Mouse (Mus musculus): ENCODE data around the gene Slc7a7.

Slc7a7 gene

GRCm38 (mm10) chr14:54412629-54413170, 4.9 kb downstream of the Slc7a7 start:
- peak; percentile 87 for ATAC-seq (ENCODE audit: low TSS enrichment)

DNA sequence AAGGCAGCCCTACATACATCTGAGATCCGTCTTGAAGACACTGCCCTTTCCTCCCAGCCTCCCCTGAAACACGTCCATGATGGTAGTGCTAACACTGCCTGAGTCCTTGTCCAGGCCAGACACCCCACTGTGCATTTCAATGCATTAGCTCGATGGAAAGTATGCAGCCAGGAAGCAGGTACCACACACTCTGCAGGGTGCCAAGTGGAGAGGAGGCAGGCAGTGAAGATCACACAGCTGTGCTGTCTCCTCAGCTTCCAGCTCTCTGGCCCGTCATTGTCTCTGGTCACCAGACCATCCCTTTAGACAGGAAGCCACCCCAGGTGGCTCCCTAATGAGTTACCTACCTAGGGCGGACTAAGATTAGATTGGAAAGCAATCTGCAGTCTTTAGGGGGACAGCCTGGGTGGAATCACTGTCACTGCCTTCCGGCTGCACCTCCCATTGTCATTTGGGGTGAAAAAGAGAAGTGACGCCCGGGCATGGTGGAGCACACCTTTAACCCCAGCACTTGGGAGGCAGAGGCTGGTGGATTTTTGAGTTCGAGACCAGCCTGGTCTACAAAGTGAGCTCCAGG, 5.5 kb downstream of the Slc7a7 start:
- ATAC-seq (ENCODE audit: low TSS enrichment), result no peak

DNA sequence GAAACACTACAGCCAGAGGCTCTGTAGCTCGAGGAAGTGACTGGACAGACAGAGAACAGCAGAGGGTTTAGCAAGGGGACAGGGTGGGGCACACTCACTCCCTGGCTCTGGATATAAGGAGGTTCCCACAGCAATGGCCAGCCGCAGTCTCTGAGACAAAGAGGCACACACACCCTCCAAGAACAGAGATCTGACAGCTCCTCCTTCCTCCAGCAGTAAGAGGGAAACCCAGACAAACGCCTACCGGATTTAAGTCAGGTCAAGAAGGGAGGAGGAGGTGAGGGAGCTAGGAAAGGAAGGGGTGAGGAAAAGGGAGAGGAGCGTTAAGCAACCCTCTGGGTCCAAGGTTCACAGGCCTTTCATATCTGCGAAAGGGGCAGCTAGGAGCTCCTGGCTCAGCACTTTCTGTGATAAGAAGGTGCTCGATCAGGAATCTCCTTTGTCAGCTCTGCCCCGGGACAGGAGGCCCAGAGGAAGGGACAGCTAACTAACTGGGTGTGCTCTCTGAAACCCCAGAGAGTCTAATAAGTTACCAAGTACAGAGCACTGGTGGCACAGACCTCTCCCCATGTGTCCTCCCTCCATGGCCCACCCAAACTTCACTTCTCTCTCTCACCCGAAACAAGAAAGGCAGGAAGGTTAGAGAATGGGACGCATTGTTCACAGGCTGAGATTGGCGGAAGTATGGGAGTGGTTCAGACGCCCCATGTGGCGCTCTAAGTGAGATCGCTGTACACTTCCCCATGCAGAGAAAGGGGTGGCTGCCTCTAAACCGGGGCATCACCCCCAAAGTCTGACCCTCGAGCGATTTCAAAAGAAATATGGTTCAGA, 7.4 kb downstream of the Slc7a7 start:
- ATAC-seq (ENCODE audit: low TSS enrichment), result no peak

- no peak for ATAC-seq (ENCODE audit: low TSS enrichment)
Observed at GRCm38 (mm10) chr14:54409057-54409645, 8.4 kb downstream of the Slc7a7 start.

DNA sequence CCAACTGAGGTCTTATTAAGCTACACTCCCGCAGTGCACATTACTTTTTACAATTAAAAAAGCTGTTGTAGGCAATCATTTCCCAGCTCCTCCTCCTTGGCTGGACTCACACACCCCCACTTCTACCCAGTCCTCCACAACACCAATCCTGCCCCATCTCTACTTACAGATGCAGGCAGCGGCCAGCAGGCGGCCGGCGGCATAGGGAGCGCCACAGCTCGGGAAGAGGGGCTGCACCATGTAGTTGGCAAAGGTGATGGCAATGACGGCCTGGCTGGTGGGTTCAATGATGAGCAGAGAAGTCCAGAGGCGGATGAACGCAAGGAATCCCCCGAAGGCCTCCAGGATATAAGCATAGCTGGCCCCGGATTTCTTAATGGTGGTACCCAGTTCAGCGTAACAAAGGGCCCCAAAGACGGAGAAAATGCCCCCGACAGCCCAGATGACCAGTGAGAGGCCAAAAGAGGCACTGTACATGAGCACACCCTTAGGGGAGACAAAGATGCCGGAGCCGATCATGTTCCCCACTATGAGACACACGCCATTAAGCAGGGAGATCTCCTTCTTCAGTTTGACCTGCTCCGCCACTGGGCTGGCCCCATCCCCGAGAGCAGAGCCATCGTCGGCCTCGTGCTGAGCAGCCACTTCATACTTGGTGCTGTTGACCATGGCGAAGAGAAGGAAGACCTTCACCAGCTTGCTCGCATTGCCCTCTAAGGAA, 9.1 kb downstream of the Slc7a7 start:
- ATAC-seq (ENCODE audit: low TSS enrichment), result no peak

DNA sequence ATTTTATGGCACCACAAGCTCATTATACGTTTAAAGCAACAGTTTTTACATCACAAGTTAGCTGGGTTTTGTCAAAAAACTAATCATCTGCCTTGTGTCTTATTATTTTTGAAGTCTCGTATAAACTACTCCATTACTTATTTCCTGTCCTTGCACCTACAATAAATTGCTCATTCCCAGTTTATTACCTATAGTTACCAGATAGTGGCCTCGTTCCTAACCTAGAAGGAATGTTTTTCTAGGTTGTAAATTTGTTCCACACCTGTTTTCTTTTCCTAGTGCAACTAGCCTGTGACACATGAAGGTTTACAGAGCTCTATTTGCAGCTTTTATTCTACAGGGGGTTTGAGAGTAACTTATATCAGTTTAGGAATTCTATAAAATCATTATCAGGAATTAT, 15.9 kb downstream of the Slc7a7 start:
- ATAC-seq (ENCODE audit: low TSS enrichment), result no peak

DNA sequence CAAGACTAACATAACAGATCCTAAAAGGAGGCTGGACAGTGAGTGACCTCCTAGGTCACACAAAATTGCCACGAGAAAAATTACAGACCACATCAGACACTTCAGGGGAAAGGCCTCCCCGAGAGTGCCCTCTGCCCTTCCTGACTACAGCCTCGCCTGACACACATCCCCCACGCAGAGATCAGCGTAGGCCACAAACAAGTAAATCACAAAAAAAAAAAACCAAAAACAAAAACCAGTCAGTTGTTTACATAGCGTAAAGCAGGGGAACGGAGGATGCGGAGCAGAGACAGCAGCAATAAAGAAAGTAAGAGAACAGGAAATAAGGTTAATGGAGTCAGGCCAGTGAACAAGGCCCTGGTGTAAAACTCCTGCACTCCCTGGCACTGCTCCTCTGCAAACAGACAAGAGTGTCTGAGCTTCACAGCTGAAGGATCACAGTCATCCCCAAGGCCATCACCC, 18.6 kb downstream of the Slc7a7 start:
- no peak for ATAC-seq (ENCODE audit: low TSS enrichment)

DNA sequence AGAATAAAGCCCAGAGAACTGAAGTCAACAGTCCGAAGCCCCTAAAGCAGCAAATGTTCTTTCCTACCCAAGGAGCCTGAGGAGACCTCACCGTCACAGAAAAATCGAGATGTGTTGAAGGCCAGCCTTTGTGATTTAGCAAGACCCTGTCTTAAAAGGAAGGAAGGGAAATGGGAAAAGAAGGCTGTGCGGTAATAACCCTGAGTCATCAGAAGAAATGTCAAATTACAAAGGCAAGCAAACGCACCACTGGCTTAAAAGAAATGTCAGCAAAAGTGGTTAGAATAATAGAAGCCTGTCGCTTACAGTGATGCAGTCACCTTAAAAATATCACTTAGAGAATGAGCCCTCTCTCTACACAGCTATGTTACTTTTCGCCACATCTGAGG, 19.1 kb downstream of the Slc7a7 start:
- ATAC-seq (ENCODE audit: low TSS enrichment), result no peak

DNA sequence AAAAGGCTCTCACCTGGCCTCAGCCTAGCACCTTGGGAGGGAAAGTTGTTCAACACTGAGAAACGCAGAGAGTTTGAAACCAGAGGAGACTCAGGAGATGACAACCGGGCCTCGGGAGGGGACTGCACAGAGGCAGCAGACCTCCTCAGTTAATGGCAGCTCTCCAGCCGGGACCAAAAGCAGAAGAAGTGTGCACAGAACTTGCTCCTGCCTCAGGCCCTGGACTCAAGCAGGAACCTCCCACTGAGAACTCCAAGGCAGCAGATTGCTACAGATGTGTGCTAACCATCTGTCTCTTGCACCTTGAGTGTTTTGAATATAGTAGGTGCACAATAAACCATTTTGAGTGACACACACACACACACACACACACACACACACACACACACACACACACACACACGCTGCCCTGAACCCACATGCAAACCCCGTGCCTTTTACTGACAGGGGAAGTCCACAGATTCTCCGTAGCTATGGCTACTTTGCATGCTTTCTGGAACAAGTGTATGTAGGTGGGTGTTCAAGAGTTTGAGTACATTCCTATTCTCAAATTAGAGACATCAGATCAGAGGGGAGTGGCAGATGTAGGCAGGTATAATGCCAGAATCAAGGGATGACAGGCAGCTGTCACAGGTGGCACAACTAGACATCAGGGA, 19.6 kb downstream of the Slc7a7 start:
- ATAC-seq (ENCODE audit: low TSS enrichment), result no peak

GRCm38 (mm10) chr14:54396685-54397084, 20.9 kb downstream of the Slc7a7 start:
- no peak for ATAC-seq (ENCODE audit: low TSS enrichment)

DNA sequence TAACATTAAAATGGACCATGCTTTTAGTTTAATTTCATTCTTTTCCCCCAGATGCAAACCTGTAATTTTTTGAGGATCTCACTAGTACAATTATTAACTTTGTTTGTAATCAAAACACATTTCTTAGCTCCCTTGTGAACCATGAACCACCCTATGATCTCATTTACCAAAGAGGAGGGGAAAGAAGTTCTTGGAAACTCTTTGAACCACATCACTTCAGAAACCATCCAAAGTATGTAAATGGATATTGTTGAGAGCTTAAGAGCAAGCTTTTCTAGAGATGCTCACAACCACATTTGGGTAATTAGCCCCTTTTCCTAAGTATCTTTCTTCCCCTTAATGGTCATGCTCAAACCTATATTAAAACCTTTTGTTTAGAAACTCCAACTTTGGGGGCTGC, 23.3 kb downstream of the Slc7a7 start:
- no peak for ATAC-seq (ENCODE audit: low TSS enrichment)

DNA sequence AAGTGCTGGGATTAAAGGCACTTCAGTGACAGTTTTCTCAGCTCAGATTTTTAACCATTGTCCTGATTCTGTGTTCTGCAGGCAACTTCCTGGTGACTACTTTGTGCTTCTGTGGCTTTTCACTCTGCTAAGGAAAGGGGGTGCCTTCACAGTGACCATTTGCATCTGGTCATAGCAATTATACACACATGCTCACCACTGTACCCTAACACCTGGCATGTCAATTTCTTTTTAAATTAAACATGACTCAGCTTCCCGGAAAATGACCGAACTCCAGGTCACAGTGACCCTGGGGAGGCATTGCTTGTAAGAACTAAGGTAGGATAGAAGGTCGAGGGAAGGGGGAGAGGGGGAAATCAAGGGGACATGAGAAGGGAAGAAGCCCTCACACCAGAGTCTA, 23.8 kb downstream of the Slc7a7 start:
- no peak for ATAC-seq (ENCODE audit: low TSS enrichment)

DNA sequence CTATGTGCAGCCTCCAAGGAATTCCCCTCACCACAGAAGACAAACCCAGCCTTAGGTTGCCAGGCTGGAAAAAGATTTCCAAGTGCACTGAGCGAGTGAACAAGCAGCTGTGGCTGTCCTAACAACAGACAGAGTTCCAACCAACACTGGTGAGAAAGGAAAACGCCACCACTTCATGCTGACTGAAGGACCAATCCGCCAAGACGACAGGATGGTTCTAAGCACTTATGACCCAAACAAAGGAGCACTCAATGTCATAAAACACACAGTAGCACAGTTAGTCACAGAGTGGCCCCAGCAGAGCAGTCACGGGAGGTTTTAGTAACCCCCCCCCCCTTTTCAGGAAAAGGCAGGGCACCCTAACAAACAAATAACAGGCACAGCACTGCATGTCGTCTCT, 26.7 kb downstream of the Slc7a7 start:
- no peak for ATAC-seq (ENCODE audit: low TSS enrichment)

GRCm38 (mm10) chr14:54387546-54387945, 30.0 kb downstream of the Slc7a7 start:
- no peak for ATAC-seq (ENCODE audit: low TSS enrichment)

DNA sequence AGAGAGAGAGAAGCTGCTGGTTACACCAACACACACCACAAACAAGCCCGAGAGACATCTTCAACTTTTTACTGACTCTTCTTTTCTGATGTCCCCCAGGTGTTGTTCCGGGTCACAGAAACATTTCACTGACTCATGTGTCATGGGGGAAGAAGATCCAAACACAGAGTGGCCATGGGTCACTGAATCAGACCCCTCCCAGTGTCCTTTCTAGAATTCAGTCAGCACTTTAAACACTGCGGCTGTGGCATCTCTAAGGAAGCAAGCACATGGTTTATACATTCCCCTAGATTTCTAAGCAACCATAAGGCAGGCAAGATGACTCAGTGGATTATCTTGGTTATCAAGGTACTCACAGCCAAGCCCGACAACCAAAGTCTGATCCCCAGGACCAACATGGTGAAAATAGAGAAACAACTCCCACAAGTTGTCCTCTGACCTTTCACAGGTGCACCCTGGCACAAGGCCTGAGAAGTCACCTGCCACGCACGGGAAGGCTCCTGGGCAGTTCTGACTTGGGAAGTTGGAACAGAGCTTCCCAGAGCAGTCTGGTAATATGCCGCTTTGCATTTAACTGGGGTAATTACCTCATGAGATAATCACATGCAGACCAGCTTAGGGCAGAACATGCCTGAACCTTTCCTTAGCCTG, 31.5 kb downstream of the Slc7a7 start:
- no peak for ATAC-seq (ENCODE audit: low TSS enrichment)

DNA sequence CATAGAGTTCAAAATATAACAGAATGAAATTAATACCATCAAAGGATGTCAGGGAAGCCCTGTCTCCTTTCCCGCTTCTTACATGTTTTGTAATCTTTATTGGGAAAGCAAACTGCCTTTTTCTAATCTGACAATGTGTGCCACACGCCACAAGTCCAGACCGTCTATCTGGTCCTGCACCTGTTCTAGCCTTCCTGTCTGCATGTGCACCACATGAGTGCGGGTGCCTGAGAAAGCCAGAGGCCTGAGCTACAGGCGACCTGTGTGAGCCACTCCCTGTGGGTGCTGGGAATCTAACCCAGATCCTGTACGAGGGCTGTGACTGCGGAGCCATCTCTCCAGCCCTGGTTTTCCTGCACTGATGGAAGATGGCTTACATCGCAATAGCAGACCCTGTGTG, 33.2 kb downstream of the Slc7a7 start:
- ATAC-seq (ENCODE audit: low TSS enrichment), result no peak

DNA sequence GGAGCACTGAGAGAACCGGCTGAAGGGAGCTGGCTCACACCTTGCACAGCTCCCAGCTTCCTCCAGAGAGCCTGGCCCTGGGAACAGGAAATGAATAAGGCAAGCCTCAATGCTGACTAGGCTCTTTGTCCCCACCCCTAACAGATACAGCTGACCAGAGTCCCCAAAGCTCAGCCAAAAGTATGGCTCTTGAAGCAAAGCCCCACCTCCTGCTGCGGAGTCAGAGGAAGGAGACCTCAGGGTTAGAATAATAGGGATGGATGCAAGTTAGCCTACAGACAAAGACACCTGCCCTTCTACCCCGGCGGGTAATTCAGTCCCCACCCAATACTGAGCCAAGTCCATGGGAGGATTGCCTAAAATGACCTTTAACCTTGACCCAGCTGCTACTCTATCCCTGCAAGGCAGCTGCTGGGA, 34.2 kb downstream of the Slc7a7 start:
- no peak for ATAC-seq (ENCODE audit: low TSS enrichment)

GRCm38 (mm10) chr14:54382641-54383040, 34.9 kb downstream of the Slc7a7 start:
- no peak for ATAC-seq (ENCODE audit: low TSS enrichment)

GRCm38 (mm10) chr14:54381816-54382215, 35.8 kb downstream of the Slc7a7 start:
- ATAC-seq (ENCODE audit: low TSS enrichment), result no peak

- ATAC-seq (ENCODE audit: low TSS enrichment), result no peak
Observed at GRCm38 (mm10) chr14:54380616-54381015, 37.0 kb downstream of the Slc7a7 start.

DNA sequence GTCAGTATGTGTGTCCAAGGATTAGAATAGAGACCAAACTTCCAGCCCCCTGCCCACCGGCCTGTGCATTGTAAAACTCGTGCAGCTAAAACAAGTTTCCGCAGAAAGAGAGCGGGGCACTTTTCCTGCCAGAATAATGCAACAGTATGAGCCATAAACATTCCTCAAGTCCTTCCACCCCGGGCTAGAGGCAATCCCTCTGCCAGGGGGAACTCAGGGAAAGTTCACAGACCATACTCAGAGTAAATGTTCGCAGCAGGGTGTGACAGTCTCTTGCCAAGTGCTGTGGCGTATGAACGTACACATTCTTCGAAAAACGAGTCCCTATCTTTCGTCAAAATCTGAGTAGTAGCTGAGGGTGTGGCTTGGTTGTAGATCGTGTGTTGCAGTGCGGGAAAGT, 38.0 kb downstream of the Slc7a7 start:
- no peak for ATAC-seq (ENCODE audit: low TSS enrichment)

Measured in frontal cortex, adult (tissue).